Mouse (Mus musculus): ENCODE data around the gene Sash1.
A peak's percentile ranks its signal among the peaks of the same experiment; 100 is the strongest.

Gene Sash1

DNA sequence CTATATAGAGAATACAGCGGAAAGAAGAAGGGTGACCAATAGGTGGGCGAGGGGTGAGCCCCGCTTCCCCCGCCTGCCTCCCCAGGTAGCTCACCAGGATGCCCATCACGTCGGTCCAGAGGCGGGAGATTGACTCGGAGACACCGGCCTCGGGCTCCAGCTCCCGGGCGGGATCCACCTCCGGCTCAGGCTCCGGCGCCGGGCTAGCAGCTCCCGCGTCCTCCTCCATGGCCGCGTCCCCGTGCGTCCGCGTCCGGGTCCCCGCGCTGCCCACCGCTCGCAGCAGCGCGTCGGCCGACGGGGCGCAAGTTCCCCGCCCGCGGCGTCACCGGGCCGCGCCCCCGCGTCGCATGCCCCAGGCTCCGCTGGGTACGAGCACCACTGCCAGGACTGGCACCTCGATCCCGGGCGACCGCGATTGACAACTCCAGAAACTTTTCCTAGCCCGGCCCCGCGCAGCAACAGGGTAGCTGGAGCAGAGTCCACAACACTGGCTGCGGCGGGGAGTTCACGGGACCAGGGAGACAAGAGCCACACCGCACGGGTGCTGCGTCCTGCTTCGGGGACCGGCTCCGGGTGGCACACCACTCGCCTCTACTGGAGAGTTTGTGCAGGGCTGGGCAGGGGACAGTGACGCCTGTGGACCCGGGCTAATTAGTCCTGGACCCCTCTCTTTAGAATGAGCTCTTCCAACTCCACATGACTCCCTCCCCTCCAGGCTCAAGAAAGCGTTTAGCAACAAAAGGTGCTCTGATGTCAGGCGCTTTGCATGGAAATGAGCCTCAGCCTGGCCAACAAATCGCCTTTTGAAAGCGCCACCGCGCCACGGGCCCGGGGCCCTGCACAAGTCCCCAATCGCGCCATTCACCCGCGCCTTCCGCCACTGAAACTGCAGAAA lies at the start of gene Sash1:
TSS of gene Sash1 (minus strand) at position 441 of the 898 bp plus-strand sequence.
- peak; percentile 21 for DNase-seq

DNA sequence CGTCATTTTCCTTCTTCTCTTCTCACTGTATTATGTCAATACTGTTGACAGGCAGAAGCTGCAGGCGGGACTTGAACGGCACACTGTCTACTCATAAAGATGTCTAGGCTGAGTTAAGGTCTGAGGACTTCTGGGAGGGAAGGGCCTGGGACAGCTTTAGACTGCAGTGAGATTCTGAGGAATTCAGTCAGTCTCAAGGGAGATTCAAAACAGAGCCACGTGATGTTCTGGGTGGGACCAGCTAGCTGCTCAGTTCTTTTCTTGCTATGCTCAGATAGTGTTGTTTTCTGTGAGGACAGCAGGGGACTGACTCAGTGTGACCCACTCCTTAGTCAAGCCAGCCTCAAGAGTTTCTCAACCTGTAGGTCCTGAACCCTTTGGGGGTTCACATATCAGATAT lies 49.7 kb upstream of the Sash1 start:
- DNase-seq: no peak

DNA sequence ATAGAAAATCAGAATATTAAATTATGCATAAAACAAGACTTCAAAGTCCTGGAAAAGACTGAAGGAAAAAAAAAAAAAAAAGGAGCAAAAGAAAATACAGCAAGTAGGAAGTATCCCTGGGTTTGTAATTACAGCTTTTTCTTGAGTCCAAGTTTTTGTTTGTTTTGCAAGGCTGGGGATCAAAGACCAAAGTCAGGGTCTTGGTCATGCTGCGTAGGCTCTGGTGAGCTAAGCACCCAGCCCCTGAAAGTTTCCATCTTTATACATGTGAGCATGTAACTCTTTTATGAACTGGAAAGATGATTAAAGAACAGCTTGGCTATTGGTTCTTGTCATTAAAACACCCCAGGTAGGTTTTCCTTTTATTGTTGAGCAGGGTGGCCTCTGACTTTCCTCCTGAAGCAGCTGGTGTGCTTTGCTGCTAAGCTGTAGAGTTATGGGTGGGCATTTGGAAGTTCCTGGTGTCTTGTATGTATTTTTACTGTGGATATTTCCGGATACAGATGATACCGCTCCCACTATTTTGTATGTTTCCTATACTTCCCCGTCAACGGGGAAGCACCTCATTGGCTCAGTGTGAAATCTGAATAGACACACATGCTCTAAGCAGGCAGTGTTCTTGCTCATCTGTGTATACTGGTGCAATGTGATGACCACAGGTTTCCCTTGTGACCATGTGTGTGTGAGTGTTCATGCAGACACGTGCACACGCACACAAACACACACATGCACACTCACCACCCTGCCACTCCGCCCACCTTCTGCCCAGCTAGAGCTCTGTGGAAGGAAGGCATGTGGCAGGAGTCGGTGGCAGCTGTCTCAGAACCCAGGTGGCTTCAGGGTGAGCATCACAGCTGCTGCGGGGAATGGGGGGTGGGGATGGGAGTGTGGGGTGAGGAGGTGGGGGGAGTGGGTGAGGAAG lies 47.8 kb upstream of the Sash1 start:
- DNase-seq: peak; percentile 30

DNA sequence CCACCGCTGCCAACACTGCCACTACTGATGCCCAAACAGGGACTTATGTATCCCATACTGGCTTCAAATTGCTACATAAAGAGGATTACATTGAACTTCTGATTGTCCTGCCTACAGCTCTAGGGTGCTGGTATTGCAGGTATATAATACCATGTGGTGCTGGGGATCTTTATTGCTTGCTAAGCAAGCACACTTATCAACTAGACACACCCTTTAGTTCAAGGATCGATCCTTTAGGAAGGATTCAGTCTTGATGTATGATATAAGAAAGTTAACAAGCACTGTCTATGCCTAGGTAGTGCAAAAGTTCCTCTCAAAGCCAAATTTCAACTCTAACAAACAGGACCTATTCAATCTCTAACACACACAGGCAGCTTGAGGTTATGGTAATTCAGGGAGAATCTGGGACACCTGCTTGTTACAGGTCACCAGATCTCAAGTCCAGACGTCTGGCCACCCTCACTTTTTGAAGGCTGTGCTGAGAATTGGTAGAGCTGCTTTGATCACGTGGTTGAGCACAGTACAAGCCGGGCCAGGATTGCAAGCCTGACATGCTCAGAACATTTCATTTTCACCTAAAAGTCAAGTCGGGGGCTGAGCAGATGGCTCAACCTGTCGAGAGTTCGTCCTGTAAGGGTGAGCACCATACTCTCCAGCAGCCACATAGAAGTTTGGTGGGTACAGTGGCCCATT lies 45.8 kb upstream of the Sash1 start:
- no peak for DNase-seq

DNA sequence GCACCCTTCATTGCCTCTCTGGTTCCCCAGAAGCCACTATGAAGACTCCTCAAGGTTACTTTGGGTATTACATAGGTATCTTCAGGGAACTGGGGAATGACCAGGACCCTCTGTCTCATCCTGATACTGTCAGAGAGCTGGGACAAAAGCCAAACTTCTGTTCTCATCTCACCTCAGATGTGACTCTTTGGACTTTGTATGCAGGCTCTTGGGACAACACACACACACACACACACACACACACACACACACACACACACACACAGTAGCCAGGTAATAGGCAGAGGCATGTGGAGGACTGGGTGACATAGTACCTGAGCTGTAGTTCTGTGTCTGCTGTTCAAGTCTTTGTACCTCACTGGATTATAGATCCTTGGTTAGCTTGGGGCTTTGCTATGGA lies 44.8 kb upstream of the Sash1 start:
- DNase-seq: no peak

DNA sequence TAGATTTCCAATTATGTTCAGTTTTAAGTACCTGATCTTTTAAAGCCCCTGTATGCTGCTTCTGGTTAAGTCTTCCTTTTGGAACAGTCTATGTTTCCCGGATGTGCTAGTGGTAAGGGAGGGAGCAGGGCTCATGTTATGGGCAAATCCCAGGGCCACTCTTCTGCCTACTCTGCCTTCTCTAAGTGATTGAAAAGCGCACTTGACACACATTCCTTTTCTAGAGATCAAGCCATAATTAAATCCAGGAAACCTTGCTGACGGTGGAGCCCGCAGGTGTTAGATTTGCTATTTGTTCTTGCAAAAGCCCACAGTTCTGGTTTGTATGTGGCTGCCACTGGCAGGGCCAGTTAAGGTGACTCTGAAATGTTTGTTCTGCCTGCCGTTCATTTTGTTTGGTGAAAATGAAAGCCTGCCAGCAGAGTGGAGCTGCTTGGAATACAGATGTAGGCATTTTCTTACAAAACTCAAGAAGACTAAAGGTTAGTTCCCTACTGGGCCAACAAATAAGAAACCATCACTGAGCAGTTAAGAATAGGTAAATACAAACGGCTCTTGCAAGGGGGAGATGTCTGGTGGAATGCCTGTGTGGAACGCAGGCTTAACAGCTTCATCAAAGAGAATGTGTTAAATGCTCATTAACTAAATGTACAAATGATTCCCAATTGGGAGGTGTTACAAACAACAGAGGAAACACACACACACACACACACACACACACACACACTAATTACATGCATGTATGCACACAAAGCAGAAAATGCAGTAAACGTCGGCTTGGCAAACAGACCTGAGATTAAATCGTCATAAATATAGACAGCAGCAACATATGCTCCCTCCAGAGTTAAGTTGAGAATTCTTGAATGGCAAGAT lies 43.1 kb upstream of the Sash1 start:
- no peak for DNase-seq

DNA sequence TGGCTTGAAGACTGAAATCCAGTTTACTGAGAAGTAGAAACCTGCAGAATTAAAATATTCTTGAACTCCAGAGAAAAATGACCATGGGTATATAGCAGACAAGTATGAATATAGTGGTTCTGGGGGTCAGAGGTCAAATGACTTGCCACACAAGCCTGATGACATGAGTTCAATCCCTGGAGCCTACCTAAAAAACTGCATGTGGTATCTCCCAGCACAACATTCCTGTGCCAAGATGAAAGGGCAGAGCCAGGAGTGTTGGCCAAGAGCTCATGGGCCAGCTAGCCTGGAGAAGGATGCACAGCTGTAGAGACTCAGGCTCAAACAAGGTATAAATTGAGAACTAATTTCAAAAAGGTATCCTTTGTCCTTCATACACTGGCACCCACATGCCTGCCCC lies 42.4 kb upstream of the Sash1 start:
- no peak for DNase-seq

DNA sequence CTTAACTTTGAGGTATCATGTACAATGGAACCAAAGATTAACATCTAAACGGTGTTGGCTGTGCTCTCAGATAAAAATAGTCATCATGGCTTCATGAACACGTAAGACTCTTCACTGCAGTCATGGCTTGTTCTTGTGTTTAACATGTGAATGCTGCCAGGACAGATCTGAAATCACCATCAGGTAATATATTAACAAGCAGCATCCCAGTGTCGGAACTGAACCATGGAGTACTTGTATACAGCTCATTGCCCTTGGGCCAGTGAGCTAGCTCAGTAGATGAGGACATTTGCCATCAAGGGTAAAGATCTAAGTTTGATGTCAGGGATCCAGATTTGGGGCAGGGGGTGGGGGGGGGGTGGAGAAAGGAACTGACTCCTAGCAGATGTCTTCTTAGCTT lies 41.0 kb upstream of the Sash1 start:
- DNase-seq: no peak

DNA sequence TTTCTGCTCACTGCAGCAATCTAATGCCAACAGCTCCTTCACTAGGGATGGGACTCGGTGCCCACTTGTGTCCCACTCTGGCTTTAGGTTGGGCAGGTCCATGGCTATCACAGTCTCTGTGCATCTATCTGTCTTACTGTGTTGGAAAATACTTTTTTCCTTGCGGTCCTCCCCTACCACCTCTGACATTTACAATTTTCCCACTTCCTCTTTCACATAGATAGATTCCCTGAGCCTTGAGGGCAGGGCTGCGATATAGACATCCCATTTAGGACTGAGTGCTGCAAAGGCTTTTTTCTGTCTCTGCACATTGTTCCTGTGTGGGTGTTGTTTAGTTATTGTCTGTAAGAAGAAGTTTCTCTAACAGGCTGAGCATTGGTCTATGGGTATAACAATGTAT lies 40.4 kb upstream of the Sash1 start:
- no peak for DNase-seq

DNA sequence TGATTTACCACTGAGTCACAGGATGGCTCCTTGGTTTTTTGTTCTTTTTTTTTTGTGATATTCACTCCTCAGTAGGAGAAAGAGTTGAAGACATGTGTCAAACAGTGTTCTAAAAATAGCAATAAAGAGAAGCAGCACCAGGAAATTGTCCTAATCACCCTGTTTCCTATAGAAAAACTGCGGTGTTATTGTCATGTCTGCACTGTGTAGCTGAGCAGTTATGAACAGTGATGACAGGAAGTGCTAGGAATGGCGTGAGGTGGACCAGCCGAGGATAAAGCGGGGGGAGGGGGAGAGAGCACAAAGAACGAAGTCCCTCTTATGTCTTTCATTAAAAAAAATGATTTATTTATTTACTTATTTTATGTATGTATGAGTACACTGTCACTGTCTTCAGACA lies 39.4 kb upstream of the Sash1 start:
- no peak for DNase-seq

DNA sequence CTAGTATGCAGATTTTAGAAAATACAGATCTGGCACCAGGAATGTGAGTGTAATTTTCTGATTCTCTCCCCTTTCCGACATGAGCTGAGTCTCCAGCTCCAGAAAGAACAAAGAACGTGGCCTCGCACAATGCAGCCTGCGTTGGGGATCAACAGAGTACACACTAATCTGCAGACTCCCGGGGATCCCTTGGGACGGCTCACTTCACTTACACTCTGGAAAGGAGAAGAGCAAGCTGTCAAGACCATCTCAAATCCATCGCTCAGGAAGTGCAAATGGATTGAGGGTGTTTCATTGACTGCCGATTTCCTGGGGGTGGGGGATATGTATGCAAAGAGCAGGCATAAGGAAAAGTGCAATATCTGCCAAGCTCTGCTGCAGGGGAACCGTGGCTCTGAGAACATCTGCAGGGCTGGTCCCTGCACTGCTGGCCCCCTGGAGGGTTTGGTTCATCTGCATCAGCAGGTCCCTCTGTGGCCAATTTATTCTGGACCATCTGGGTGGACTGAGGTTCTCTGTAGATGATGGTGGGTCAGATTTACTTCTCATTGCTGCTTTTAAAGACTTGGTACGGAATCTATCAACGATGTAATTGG lies 35.3 kb upstream of the Sash1 start:
- DNase-seq: no peak

DNA sequence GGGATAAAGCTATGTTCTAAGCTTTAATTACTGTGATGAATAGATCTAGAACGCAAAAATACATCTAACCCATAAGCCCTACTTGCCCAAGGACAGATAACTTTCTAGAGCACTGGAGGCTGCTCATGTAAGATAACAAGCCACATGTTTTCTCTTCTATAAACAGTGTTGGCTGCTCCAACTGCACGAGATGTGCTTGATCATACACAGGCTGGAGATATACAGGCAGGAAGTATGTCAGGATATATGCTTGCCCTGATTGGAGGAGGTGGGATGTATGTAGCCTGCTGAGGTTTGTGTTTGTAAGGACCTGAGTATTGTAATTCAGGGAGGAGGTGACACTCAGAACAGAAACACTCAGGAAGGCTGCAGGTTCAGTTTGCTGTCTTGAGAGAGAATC lies 31.9 kb upstream of the Sash1 start:
- no peak for DNase-seq

DNA sequence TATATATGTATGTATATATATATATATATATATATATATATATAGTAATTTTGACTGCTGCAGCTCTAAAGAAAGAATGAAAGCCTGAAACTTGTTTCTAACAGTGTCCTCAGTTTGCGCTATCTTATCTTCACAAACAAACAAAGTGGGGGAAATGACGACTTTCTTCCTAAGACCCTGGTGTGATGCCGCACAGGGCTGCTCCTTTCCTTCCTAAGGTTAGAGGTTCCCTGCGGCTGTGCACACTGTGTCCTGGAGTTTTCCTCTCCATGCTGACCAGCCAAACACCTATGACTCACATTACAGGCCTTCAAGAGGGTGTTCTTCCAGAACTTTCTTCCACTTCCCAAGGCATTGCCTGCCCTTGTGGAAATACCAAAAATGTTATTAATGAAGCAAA lies 31.5 kb upstream of the Sash1 start:
- DNase-seq: no peak

DNA sequence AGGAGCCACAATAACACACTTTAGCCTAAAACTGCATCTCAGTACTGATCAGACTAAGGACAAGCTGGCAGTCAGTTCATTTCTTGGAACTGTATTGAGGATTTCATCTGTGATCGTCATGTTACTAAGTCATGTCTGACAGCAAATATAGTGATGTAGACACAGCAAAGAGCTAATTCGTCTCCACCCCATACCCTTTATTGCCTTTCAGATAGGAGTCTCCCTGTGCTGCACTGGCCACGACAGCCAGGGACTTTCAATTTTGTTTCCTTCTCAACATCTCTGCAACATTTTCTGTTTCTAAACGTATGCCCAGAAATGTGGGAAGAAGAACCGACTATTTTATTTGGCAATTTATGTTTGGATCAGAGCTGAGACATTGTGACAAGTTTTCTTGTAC lies 29.9 kb upstream of the Sash1 start:
- no peak for DNase-seq

DNA sequence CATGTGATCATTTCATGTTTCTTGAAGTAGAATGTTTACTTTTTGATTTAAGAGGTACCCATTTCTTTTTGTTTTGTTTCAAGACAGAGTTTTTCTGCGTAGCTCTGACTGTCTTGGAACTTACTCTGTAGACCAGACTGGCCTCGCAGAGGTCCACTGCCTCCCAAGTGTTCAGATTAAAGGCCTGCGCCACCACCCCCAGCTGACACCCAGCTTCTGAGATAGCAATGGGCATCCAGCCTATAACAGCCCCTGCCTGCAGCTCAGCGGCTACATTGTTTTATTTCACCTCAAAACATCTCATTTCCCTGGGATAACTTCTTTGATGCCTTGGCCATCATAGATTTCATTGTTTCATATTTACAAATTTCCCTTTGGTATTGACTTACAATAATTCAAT lies 28.0 kb upstream of the Sash1 start:
- DNase-seq: no peak

DNA sequence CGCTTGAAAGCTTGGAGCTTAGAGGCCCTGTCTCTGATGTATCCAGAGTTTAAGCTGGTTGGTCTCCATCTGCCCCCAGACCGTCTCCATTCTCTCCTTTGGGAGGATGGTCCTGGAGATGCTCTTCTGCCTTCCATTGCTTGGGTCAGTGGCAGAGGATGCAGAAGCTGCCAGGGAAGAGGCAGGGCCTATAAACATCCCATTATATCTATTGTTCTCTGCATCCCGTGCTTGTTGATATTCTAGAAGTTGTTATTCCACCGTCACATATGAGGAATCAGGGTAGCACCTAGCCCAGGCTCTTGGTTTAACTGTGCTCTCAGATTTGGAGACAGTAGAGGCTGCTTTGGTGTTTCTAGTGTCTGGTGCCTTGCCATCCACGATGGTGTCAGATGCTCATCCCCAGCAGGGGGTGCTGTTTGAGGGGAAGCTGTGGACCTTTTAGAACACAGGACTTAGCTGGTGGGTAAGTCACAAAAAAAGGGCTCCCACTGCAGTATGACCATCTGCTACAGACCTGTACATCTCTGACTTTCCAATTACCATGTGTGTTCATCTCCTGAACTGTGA lies 26.9 kb upstream of the Sash1 start:
- DNase-seq: peak; percentile 44

DNA sequence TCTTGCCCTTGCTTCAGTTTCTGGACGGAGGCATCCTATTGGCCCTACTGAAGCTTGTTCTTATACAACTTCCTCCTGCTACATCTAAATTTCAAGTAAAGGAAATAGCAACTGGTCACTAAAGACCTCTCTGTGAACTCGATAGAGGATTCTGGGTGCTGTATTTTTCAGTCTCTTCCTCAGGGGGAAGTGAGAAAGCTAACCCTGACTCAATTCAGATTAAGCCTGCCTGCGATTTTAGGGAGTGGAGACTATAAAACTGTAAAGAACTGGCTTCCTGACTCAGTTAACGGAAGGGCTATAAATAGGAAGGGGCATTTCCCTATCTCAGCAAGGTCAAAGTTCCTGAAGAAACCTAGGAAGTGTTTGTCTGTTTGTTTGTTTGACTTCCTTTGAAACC lies 26.3 kb upstream of the Sash1 start:
- no peak for DNase-seq

DNA sequence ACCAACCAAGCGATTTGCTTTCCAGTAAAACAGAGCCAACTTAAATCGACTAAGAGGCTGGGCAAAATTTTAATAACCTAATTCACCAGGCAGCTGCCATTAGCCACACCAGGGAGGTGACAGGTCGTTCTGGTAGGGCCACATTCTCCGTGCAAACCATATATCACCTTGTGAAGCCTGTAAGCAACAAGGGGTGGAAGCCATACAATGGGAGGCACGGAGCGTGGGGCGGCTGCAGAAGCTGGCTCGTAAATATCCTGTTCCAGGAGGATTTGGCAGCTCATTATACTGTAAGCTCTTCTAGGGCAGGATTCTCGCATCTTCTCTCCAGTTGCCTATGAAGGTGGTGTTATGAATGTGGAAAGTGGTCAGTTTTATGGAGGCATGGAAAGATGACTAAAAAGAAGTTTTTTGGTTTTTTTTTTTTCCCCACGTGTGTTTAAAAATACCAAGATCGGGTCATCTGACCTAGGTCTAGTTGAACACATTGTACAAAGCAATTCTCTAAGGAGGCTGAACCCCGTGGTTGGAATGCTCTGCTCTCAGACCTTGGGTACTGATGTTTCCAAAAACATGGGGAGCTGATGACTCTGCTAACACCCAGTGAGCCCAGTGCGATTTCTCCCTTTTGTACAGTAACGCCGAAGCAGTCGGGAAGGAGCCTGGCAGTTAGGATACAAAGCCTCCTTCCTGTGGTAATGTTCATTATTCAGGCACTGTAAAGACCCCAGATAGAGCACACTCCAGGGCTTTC lies 24.5 kb upstream of the Sash1 start:
- no peak for DNase-seq

DNA sequence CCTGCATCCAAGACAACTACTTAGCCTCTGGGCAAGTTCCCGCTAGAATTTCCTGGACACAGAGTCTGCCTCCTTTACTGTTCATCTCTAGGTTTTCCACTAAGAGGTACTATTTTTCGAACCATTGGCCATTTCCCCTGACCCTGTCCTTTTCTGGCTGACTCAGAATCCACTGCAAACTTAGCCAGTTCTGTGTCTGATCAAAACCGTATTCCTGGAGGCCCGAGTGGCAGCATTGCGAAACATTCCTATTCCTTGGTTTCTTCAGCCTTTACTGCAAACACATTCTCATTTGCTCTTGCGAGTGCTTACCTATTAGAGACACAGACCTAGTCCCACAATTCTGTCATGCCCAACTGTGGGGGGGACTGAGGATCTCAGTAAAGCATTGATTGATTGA lies 17.2 kb upstream of the Sash1 start:
- no peak for DNase-seq

DNA sequence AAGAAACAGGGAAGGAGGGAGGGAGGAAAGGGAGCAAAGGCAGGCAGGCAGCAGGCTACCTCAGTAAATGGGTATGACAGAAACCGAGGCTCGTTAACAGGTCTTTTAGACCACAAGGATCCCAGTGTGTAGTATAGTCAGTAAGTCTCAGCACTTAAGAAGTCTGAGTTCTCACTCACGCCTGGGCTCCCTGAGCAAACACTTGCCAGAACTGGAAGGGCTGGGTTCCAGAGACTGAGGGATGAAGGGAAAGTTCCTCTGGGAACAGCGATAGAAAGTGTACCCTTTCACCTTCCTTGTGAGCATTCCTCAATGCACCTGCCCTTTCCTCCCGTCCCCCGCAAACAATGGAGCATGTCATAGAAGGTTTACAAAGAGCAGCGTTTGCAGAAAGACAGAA lies 16.5 kb upstream of the Sash1 start:
- DNase-seq: no peak

Data from thymus, postnatal 14 days (tissue).